Mouse (Mus musculus) E14TG2a.4 (cell line): Measurements from ENCODE around the gene Pdia2.

Source experiments
- H3K27me3 ChIP-seq: 2 replicates; pipeline ENCODE4 v1.6.1; 2014; ENCODE audit warnings: low read length, control low read depth; ENCODE audit not compliant: insufficient read depth
- H3K36me3 ChIP-seq: 2 replicates; pipeline ENCODE4 v1.6.1; 2014; ENCODE audit warnings: low read length, control low read depth; ENCODE audit not compliant: insufficient read depth
- H3K4me1 ChIP-seq: replicated peaks from 2 replicates; pipeline ENCODE4 v1.6.1; 2014; ENCODE audit warnings: low read depth, low read length, control low read depth
- H3K4me3 ChIP-seq: replicated peaks from 2 replicates; pipeline ENCODE4 v1.5.1; 2014; ENCODE audit warnings: mild to moderate bottlenecking, low read length
- H3K9me3 ChIP-seq: 2 replicates; pipeline ENCODE4 v1.6.1; 2014; ENCODE audit warnings: low read length, control low read depth
- CTCF ChIP-seq: conservative IDR thresholded peaks from 2 replicates; pipeline ENCODE4 v1.5.1; 2014; ENCODE audit warnings: low read length
- NANOG ChIP-seq: IDR thresholded peaks from 2 replicates; pipeline ENCODE4 v1.6.1; 2014; ENCODE audit warnings: borderline replicate concordance, low read length, mixed read lengths
- POU5F1 ChIP-seq: IDR thresholded peaks from 2 replicates; pipeline ENCODE4 v1.6.1; 2014; ENCODE audit warnings: low read length, borderline replicate concordance

Pdia2 gene

GRCm38 (mm10) chr17:26234386-26234785 lies 35.5 kb upstream of the Pdia2 start:
- Histone ChIP-seq H3K9me3 (no peaks in the 10 kb centered on the region), H3K27me3 (no peaks in the 10 kb centered on the region), H3K4me3 (no peak overlapping the region), H3K4me1 (peaks cover 23% of the 10 kb centered on the region), H3K36me3 (no peaks in the 10 kb centered on the region)
- TF ChIP-seq POU5F1 (no peak), NANOG (no peak), CTCF (no peak)

DNA sequence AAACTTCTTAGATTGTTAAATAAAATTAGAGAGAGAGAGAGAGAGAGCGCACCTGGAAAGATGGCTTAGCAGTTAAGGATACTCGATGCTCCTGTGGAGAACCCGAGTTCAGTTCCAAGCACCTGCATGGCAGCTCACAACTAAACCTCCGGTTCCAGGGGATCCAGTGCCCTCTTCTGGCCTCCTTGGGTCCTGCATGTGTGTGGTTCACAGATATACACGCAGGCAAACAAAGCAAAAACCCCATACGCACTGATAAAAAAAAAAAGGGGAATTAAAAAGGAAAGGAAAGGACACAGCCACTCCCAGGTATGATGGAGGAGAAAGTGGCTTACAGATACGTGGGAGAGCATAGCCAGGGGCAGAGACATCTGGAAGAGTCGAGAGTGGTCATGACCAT lies 34.0 kb upstream of the Pdia2 start:
- Histone ChIP-seq H3K4me3 (no peak overlapping the region), H3K27me3 (no peaks in the 10 kb centered on the region), H3K9me3 (no peaks in the 10 kb centered on the region), H3K36me3 (no peaks in the 10 kb centered on the region), H3K4me1 (peaks cover 23% of the 10 kb centered on the region)
- TF ChIP-seq POU5F1: no peak
- TF ChIP-seq CTCF: peak; percentile 68

- H3K9me3 ChIP-seq: no peaks in the 10 kb centered on the region
- no peaks in the 10 kb centered on the region for H3K36me3 ChIP-seq
- TF ChIP-seq CTCF (no peak), POU5F1 (no peak), NANOG (no peak)
- H3K4me1 ChIP-seq: peaks cover 22% of the 10 kb centered on the region
- no peak overlapping the region for H3K4me3 ChIP-seq
- no peaks in the 10 kb centered on the region for H3K27me3 ChIP-seq
Observed at GRCm38 (mm10) chr17:26231156-26231555, 32.3 kb upstream of the Pdia2 start.

DNA sequence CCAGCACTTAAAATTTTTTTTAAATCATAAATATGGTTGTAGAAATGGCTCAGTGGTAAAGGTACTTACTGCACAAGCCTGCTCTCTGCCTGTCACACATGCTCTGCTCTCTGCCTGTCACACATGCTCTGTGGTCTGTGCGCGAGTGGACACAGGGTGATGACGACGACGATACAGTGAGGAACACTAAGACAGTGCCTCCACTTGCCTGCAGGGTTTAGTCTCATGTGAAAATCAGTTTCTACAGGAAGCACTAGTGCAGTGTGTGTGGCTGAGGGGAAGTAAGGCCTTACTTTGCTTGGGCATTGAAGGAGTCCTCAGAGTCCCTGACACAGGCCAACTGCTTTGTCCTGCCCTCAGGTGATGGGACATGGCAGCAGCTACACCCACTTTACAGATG lies 30.9 kb upstream of the Pdia2 start:
- no peak for TF ChIP-seq NANOG
- H3K4me3 ChIP-seq: no peak overlapping the region

GRCm38 (mm10) chr17:26225150-26225549 lies 26.3 kb upstream of the Pdia2 start:
- H3K9me3 ChIP-seq: no peaks in the 10 kb centered on the region
- H3K36me3 ChIP-seq: peaks cover 4% of the 10 kb centered on the region; the same call in 1 of the 2 replicates
- H3K4me1 ChIP-seq: peaks cover 8% of the 10 kb centered on the region
- H3K4me3 ChIP-seq: no peak overlapping the region
- TF ChIP-seq POU5F1: no peak
- TF ChIP-seq NANOG: no peak
- no peak for TF ChIP-seq CTCF
- H3K27me3 ChIP-seq: no peaks in the 10 kb centered on the region

More for the DNA sequence above, 30.9 kb upstream of the Pdia2 start:
- peaks cover 27% of the 10 kb centered on the region for H3K4me1 ChIP-seq
- no peaks in the 10 kb centered on the region for H3K27me3 ChIP-seq
- H3K36me3 ChIP-seq: no peaks in the 10 kb centered on the region
- no peaks in the 10 kb centered on the region for H3K9me3 ChIP-seq

DNA sequence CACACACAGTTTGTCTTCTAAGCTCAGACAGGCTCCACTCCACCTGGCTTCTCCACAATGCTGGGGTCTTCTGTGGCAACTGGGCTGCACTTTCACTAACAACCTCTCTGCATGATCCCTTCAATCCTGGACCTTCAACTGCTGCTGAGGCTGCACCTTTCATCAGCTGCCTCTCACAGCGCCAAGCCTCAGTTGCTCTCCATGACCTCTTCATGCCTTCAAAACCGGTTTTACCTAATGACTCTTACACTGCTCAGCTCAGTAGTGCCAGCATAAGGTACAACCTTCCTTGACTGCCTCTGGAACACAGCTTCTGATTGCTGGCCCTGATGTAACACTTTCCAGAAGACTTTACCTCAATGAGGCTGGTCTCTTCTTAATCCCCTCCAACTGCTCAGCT lies 22.6 kb upstream of the Pdia2 start:
- Histone ChIP-seq H3K36me3 (peaks cover 22% of the 10 kb centered on the region; the same call in 1 of the 2 replicates), H3K4me3 (no peak overlapping the region), H3K27me3 (no peaks in the 10 kb centered on the region), H3K9me3 (no peaks in the 10 kb centered on the region), H3K4me1 (peaks cover 8% of the 10 kb centered on the region)
- TF ChIP-seq POU5F1: no peak
- no peak for TF ChIP-seq NANOG
- no peak for TF ChIP-seq CTCF

DNA sequence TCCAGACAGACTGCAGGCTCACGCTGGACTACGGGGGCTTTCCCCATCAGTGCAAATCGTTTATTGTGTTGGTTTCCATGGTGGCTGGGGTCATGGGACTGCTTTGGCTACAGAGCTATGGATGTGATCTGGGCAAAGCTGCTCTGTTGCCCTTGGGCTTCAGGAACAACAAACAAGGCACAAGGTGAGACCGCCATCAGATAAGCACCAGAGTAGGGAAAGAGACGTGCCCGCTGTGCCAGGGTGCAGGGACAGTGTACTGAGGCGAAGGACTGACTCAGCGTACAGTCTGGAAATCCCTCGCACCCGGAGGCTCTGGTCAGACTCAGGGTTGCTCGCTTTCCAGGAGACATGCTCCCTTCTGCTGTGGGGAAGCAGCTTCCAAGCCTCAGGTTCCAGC lies 13.8 kb upstream of the Pdia2 start:
- H3K4me3 ChIP-seq: no peak overlapping the region
- H3K36me3 ChIP-seq: peaks cover 36% of the 10 kb centered on the region
- H3K4me1 ChIP-seq: peaks cover 22% of the 10 kb centered on the region
- TF ChIP-seq CTCF: no peak
- TF ChIP-seq POU5F1: no peak
- TF ChIP-seq NANOG: no peak
- H3K9me3 ChIP-seq: no peaks in the 10 kb centered on the region
- peaks cover 11% of the 10 kb centered on the region for H3K27me3 ChIP-seq

DNA sequence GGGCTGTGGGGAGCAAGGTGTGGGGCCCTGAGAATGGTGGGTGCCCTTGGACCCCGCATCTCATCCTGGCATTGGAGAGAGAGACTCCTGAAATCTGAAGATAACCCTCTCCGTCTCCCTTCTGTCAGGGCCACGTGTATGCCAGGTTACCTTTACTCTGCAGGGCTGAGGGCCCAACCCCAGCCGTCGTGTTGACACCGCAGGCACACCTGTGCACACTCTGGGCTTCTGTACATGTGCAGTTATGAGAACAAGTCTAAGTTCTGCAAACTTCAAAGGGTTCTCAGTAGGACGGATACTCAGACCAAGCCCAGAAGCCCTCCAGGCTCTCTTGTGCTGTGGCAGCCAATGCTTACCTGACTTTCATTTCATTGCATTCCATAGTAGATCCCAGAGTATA lies 13.4 kb upstream of the Pdia2 start:
- Histone ChIP-seq H3K4me1 (peaks cover 26% of the 10 kb centered on the region), H3K27me3 (peaks cover 15% of the 10 kb centered on the region), H3K4me3 (no peak overlapping the region), H3K36me3 (peaks cover 34% of the 10 kb centered on the region), H3K9me3 (no peaks in the 10 kb centered on the region)
- no peak for TF ChIP-seq CTCF
- no peak for TF ChIP-seq NANOG
- no peak for TF ChIP-seq POU5F1

- H3K27me3 ChIP-seq: peaks cover 53% of the 10 kb centered on the region
- peak within 1 kb of the TSS; percentile 48 for H3K4me3 ChIP-seq
- TF ChIP-seq NANOG (no peak), POU5F1 (no peak), CTCF (no peak)
- peaks cover 7% of the 10 kb centered on the region; the same call in 1 of the 2 replicates for H3K36me3 ChIP-seq
- H3K4me1 ChIP-seq: peaks cover 61% of the 10 kb centered on the region
- no peaks in the 10 kb centered on the region for H3K9me3 ChIP-seq
Observed at GRCm38 (mm10) chr17:26207686-26208085, 8.8 kb upstream of the Pdia2 start, which contains the start of gene Arhgdig. Gene Arhgdig (minus strand): TSS chr17:26207786.
